Mouse (Mus musculus): Measurements from ENCODE around the gene Mmp12. TPM values are rescaled to one million over a fixed set of nuclear protein-coding genes. Genes with fewer than 3 reads are reported as not detected.
"Not testable (repeated sequence)": the region's sequence is repeated elsewhere in the genome, so short reads cannot be mapped to it uniquely, and the experiment has no call there.

Mmp12 gene
- polyA plus RNA-seq, 2 experiments, result 0.06 TPM; not detected in 1

GRCm38 (mm10) chr9:7354535-7354934 is 10.4 kb downstream of the Mmp12 start:
- no peak overlapping the region for H3K27ac ChIP-seq
- H3K9me3 ChIP-seq (ENCODE audit: control insufficient read depth, low read length), result no peaks in the 10 kb centered on the region
- H3K9ac ChIP-seq (replicated peaks), result no peak overlapping the region
- no peak for TF ChIP-seq EP300 (IDR thresholded peaks at IDR 0.05; ENCODE audit: low read depth)
- no peak for TF ChIP-seq CTCF (IDR thresholded peaks at IDR 0.05; ENCODE audit: low read depth)
- DNase-seq (ENCODE audit: low read depth in 3 of 3, low spot score in 3 of 3) (no peak), ATAC-seq (ENCODE audit: insufficient read depth) (no peak)
- H3K4me2 ChIP-seq (ENCODE audit: low read depth), result no peak overlapping the region
- H3K36me3 ChIP-seq (replicated peaks; ENCODE audit: control insufficient read depth, insufficient read depth, low read depth), result no peaks in the 10 kb centered on the region
- H3K4me3 ChIP-seq (ENCODE audit: insufficient read depth in 1 of 2, low read depth in 2 of 2, low read length in 2 of 2), result no peak overlapping the region
- 52% methylated on average over 3 of the region's 3 CpGs for WGBS (ENCODE audit: insufficient replicate concordance)
- H3K4me1 ChIP-seq (replicated peaks; ENCODE audit: control insufficient read depth in 2 of 2, insufficient read depth in 2 of 2, low read length in 1 of 2), result no peaks in the 10 kb centered on the region
- no peaks in the 10 kb centered on the region for H3K27me3 ChIP-seq (ENCODE audit: control insufficient read depth, insufficient read depth, low read length)

GRCm38 (mm10) chr9:7387947-7388346 is 43.8 kb downstream of the Mmp12 start, which contains the start of gene Mmp1b:
TSS of gene Mmp1b (minus strand) at chr9:7388047.
- no peak for TF ChIP-seq CTCF (IDR thresholded peaks at IDR 0.05; ENCODE audit: low read depth)
- TF ChIP-seq EP300 (IDR thresholded peaks at IDR 0.05; ENCODE audit: low read depth), result no peak
- no peaks in the 10 kb centered on the region for H3K9me3 ChIP-seq (ENCODE audit: control insufficient read depth, low read length)
- no peaks in the 10 kb centered on the region for H3K27me3 ChIP-seq (ENCODE audit: control insufficient read depth, insufficient read depth, low read length)
- DNase-seq (ENCODE audit: low read depth in 3 of 3, low spot score in 3 of 3), result no peak
- ATAC-seq (ENCODE audit: insufficient read depth), result no peak
- no peak within 1 kb of the TSS for H3K27ac ChIP-seq
- no peaks in the 10 kb centered on the region for H3K4me1 ChIP-seq (replicated peaks; ENCODE audit: control insufficient read depth in 2 of 2, insufficient read depth in 2 of 2, low read length in 1 of 2)
- no peak within 1 kb of the TSS for H3K4me2 ChIP-seq (ENCODE audit: low read depth)
- H3K36me3 ChIP-seq (replicated peaks; ENCODE audit: control insufficient read depth, insufficient read depth, low read depth), result no peaks in the 10 kb centered on the region
- H3K4me3 ChIP-seq (ENCODE audit: insufficient read depth in 1 of 2, low read depth in 2 of 2, low read length in 2 of 2), result no peak within 1 kb of the TSS
- no peak within 1 kb of the TSS for H3K9ac ChIP-seq (replicated peaks)

GRCm38 (mm10) chr9:7396556-7396955 is 52.4 kb downstream of the Mmp12 start:
- 50% methylated on average over 8 of the region's 8 CpGs for WGBS (ENCODE audit: insufficient replicate concordance)
- H3K4me2 ChIP-seq (ENCODE audit: low read depth); H3K4me3 ChIP-seq (ENCODE audit: insufficient read depth in 1 of 2, low read depth in 2 of 2, low read length in 2 of 2); DNase-seq (ENCODE audit: low read depth in 3 of 3, low spot score in 3 of 3); H3K36me3 ChIP-seq (replicated peaks; ENCODE audit: control insufficient read depth, insufficient read depth, low read depth); H3K4me1 ChIP-seq (replicated peaks; ENCODE audit: control insufficient read depth in 2 of 2, insufficient read depth in 2 of 2, low read length in 1 of 2); H3K27ac ChIP-seq; H3K9me3 ChIP-seq (ENCODE audit: control insufficient read depth, low read length); H3K27me3 ChIP-seq (ENCODE audit: control insufficient read depth, insufficient read depth, low read length); ATAC-seq (ENCODE audit: insufficient read depth); H3K9ac ChIP-seq (replicated peaks): not testable (repeated sequence)

Other genes with a start within 250 kb of the Mmp12 start
- gene Dync2h1, start 159.9 kb upstream of the Mmp12 start, polyA plus RNA-seq (2012; rRNA removed), result 0.31 and 0.46 TPM in 2 replicates
- 1.8 TPM in 2 replicates for gene Dync2h1, start 159.9 kb upstream of the Mmp12 start, polyA plus RNA-seq (2014; fragmentation: Nextera tagmentation; extraction: Ambion mirVana)
- 16.7 and 29.9 TPM in 2 replicates for gene Dcun1d5, start 159.9 kb upstream of the Mmp12 start, polyA plus RNA-seq (2012; rRNA removed)
- 74.2 and 78.3 TPM in 2 replicates for gene Dcun1d5, start 159.9 kb upstream of the Mmp12 start, polyA plus RNA-seq (2014; fragmentation: Nextera tagmentation; extraction: Ambion mirVana)
- gene Mmp13, start 71.9 kb upstream of the Mmp12 start, polyA plus RNA-seq (2012; rRNA removed), result 0.03 and 0.04 TPM in 2 replicates
- gene Mmp13, start 71.9 kb upstream of the Mmp12 start, polyA plus RNA-seq (2014; fragmentation: Nextera tagmentation; extraction: Ambion mirVana), result not detected in 2 replicates
- gene Mmp1b, start 43.7 kb downstream of the Mmp12 start, polyA plus RNA-seq (2012; rRNA removed), result not detected in 2 replicates
- not detected in 2 replicates for gene Mmp1b, start 43.7 kb downstream of the Mmp12 start, polyA plus RNA-seq (2014; fragmentation: Nextera tagmentation; extraction: Ambion mirVana)
- not detected in 2 replicates for gene Mmp3, start 101.4 kb downstream of the Mmp12 start, polyA plus RNA-seq (2012; rRNA removed)
- not detected in 2 replicates for gene Mmp3, start 101.4 kb downstream of the Mmp12 start, polyA plus RNA-seq (2014; fragmentation: Nextera tagmentation; extraction: Ambion mirVana)
- not detected in 2 replicates for gene Mmp10, start 158.0 kb downstream of the Mmp12 start, polyA plus RNA-seq (2012; rRNA removed)
- gene Mmp10, start 158.0 kb downstream of the Mmp12 start, polyA plus RNA-seq (2014; fragmentation: Nextera tagmentation; extraction: Ambion mirVana), result not detected in 2 replicates
- gene Mmp8, start 214.1 kb downstream of the Mmp12 start, polyA plus RNA-seq (2012; rRNA removed), result 0.83 and 1.2 TPM in 2 replicates
- gene Mmp8, start 214.1 kb downstream of the Mmp12 start, polyA plus RNA-seq (2014; fragmentation: Nextera tagmentation; extraction: Ambion mirVana), result 2.3 and 3.1 TPM in 2 replicates
- 0.03 and 0.17 TPM in 2 replicates for gene Mmp27, start 227.0 kb downstream of the Mmp12 start, polyA plus RNA-seq (2012; rRNA removed)
- gene Mmp27, start 227.0 kb downstream of the Mmp12 start, polyA plus RNA-seq (2014; fragmentation: Nextera tagmentation; extraction: Ambion mirVana), result 0.06 TPM in 1 of 2 replicates, not detected in the other

Data from liver, embryonic 14.5 days (tissue).